Mouse (Mus musculus) myocyte (in vitro differentiated cells): ENCODE results near the gene Arhgef25. TPM values are rescaled to one million over a fixed set of nuclear protein-coding genes. Genes with fewer than 3 reads are reported as not detected.

Experiments used
- H3K27me3 ChIP-seq: one replicate; pipeline ENCODE4 v1.6.1; 2011; ENCODE audit not compliant: control insufficient read depth, insufficient read depth, insufficient read length
- H3K36me3 ChIP-seq: one replicate; pipeline ENCODE4 v1.6.1; 2011; ENCODE audit not compliant: control insufficient read depth, insufficient read depth
- H3K4me2 ChIP-seq: one replicate; pipeline ENCODE4 v1.6.1; 2011; ENCODE audit warnings: low read depth, control low read depth
- H3K4me3 ChIP-seq: one replicate; pipeline ENCODE4 v1.5.1; 2011; ENCODE audit warnings: mild to moderate bottlenecking, control low read depth, moderate library complexity
- H3K79me2 ChIP-seq: one replicate; pipeline ENCODE4 v1.6.1; 2011; ENCODE audit not compliant: control insufficient read depth, insufficient read depth
- H3ac ChIP-seq: one replicate; pipeline ENCODE4 v1.6.1; 2011; ENCODE audit not compliant: control insufficient read depth, insufficient read length
- CEBPB ChIP-seq: IDR thresholded peaks from 2 replicates; pipeline ENCODE4 v1.6.1; 2011; ENCODE audit warnings: mild to moderate bottlenecking, moderate library complexity; ENCODE audit not compliant: poor library complexity, insufficient read depth, severe bottlenecking
- E2F4 ChIP-seq: IDR thresholded peaks from one replicate; pipeline ENCODE4 v1.6.1; 2011; ENCODE audit warnings: mild to moderate bottlenecking, control low read depth, moderate library complexity; ENCODE audit not compliant: insufficient read depth
- MAX ChIP-seq: IDR thresholded peaks from one replicate; pipeline ENCODE4 v1.6.1; 2011; ENCODE audit warnings: low read depth, mild to moderate bottlenecking, control low read depth
- MYOD1 ChIP-seq, 3 experiments: IDR thresholded peaks; one replicate each; pipeline ENCODE4 v1.6.1; 2011; ENCODE audit warnings: control low read depth in 2 of 3, low read depth in 2 of 3, mild to moderate bottlenecking in 2 of 3, moderate library complexity in 1 of 3; ENCODE audit not compliant: insufficient read length in 2 of 3, control insufficient read depth in 1 of 3
- MYOG ChIP-seq, 3 experiments: IDR thresholded peaks; one replicate each; pipeline ENCODE4 v1.6.1; 2011; ENCODE audit warnings: control low read depth in 2 of 3, low read depth in 2 of 3, mild to moderate bottlenecking in 2 of 3; ENCODE audit not compliant: insufficient read length in 2 of 3, control insufficient read depth in 1 of 3, insufficient read depth in 1 of 3
- POLR2A ChIP-seq: IDR thresholded peaks from one replicate; pipeline ENCODE4 v1.6.1; 2011; ENCODE audit warnings: low read depth, mild to moderate bottlenecking, control low read depth, moderate library complexity; ENCODE audit not compliant: insufficient read length
- POLR2AphosphoS2 ChIP-seq: IDR thresholded peaks from one replicate; pipeline ENCODE4 v1.6.1; 2011; ENCODE audit warnings: low read depth, control low read depth; ENCODE audit not compliant: insufficient read length
- REST ChIP-seq: IDR thresholded peaks from one replicate; pipeline ENCODE4 v1.6.1; 2011; ENCODE audit warnings: mild to moderate bottlenecking, control low read depth, moderate library complexity; ENCODE audit not compliant: insufficient read depth, insufficient read length
- SRF ChIP-seq: IDR thresholded peaks from one replicate; pipeline ENCODE4 v1.6.1; 2011; ENCODE audit warnings: low read depth; ENCODE audit not compliant: control insufficient read depth, insufficient read length
- TCF12 ChIP-seq: IDR thresholded peaks from one replicate; pipeline ENCODE4 v1.6.1; 2011; ENCODE audit warnings: mild to moderate bottlenecking, control low read depth; ENCODE audit not compliant: poor library complexity, insufficient read depth, severe bottlenecking
- TCF3 ChIP-seq: IDR thresholded peaks from one replicate; pipeline ENCODE4 v1.6.1; 2011; ENCODE audit warnings: low read depth, control low read depth; ENCODE audit not compliant: insufficient read length
- USF1 ChIP-seq: IDR thresholded peaks from one replicate; pipeline ENCODE4 v1.6.1; 2011; ENCODE audit warnings: low read depth, mild to moderate bottlenecking, control low read depth, moderate library complexity
- polyA plus RNA-seq: library from polyadenylated mRNA; unstranded; fragments of >200 nt; fragmentation: generic; extraction: Trizol; gene quantifications from one replicate; pipeline ENCODE4 v1.2.1, GENCODE M21; 2012; ENCODE audit warnings: missing spikeins

The Arhgef25 gene
- polyA plus RNA-seq, 1 experiment, result 25.3 TPM

GRCm38 (mm10) chr10:127214422-127214803 lies 24.5 kb upstream of the Arhgef25 start:
- no peak overlapping the region for H3ac ChIP-seq
- no peak overlapping the region for H3K4me3 ChIP-seq
- no peak overlapping the region for H3K4me2 ChIP-seq
- no peaks in the 10 kb centered on the region for H3K27me3 ChIP-seq
- TF ChIP-seq USF1, result no peak
- no peaks in the 10 kb centered on the region for H3K79me2 ChIP-seq
- no peaks in the 10 kb centered on the region for H3K36me3 ChIP-seq

DNA sequence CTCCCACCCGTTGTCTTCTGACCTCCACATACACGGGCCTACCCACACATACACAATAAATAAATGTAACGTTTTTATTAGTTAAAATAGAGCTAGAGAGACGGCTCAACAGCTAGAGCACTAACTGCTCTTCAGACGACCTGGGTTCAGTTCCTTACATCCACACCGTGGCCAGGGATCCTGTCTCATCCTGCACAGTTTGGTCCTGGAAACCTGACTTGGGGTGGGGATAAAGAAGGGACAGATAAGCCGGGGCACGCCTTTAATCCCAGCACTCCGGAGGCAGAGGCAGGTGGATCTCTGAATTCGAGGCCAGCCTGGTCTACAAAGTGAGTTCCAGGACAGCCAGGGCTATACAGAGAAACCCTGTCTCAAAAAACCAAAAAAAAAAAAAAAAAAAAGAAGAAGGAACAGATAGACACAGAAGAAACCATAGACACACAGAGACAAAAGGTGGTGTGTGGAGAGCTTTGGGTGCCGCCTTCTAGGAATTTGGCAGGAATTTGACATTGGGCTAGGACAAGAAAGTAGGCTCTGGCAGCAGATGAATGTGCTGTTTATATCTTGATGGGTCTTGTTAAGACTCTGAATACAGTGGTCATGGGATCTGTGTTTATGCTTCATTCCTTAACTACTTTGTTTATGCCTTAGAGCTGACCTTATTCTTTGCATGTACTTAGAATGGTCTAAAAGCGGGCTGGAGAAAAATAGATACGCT lies 24.0 kb upstream of the Arhgef25 start:
- no peak for TF ChIP-seq TCF3
- no peak for TF ChIP-seq TCF12
- no peak for TF ChIP-seq MAX
- TF ChIP-seq REST, result no peak
- TF ChIP-seq MYOG (IDR thresholded peaks at IDR 0.05; ENCODE audit: control insufficient read depth in 1 of 3, insufficient read depth in 1 of 3, insufficient read length in 2 of 3, low read depth in 2 of 3), result no peak
- TF ChIP-seq MYOD1 (IDR thresholded peaks at IDR 0.05; ENCODE audit: control insufficient read depth in 1 of 3, insufficient read length in 2 of 3, low read depth in 2 of 3), result no peak
- TF ChIP-seq USF1, result no peak
- no peak for TF ChIP-seq E2F4
- TF ChIP-seq SRF, result no peak
- TF ChIP-seq CEBPB, result no peak
- no peak for TF ChIP-seq POLR2A
- TF ChIP-seq POLR2AphosphoS2, result no peak
- H3K4me3 ChIP-seq, result no peak overlapping the region
- no peaks in the 10 kb centered on the region for H3K79me2 ChIP-seq
- H3ac ChIP-seq, result no peak overlapping the region
- no peak overlapping the region for H3K4me2 ChIP-seq
- H3K36me3 ChIP-seq, result no peaks in the 10 kb centered on the region
- no peaks in the 10 kb centered on the region for H3K27me3 ChIP-seq

GRCm38 (mm10) chr10:127213272-127213671 lies 23.4 kb upstream of the Arhgef25 start:
- Histone ChIP-seq H3K4me2 (no peak overlapping the region), H3K4me3 (no peak overlapping the region), H3K79me2 (no peaks in the 10 kb centered on the region), H3K36me3 (no peaks in the 10 kb centered on the region), H3K27me3 (no peaks in the 10 kb centered on the region), H3ac (no peak overlapping the region)
- TF ChIP-seq E2F4 (no peak), TCF12 (no peak), MAX (no peak), POLR2AphosphoS2 (no peak), POLR2A (no peak), TCF3 (no peak), CEBPB (no peak), MYOD1 (IDR thresholded peaks at IDR 0.05; ENCODE audit: control insufficient read depth in 1 of 3, insufficient read length in 2 of 3, low read depth in 2 of 3) (no peak), MYOG (IDR thresholded peaks at IDR 0.05; ENCODE audit: control insufficient read depth in 1 of 3, insufficient read depth in 1 of 3, insufficient read length in 2 of 3, low read depth in 2 of 3) (no peak), SRF (no peak), REST (no peak), USF1 (no peak)

DNA sequence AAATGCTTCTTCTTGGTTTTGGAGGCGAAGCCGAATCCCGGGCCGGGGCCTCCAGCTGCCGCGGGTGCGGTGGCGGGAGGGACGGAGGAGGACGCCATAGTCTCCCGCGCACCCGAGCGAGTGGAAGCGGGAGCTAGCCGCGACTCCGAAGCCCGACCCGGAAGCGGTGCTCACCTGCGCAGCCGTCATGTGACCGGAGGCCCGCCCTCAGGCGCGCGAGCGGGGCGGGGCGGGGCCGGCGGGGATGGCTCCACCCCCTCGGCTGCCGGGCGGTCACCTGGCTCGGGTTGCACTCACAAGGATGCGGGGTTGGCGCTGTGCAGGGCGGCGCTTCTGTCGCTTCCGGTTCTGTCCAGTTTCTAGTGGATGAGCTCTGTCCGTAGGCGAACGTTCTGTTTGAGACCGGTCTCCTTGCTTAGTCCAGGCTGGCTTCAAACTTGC lies 21.6 kb upstream of the Arhgef25 start, which contains the start of gene Pip4k2c:
Pip4k2c (minus strand) TSS at position 172 of the 441 bp plus-strand sequence.
- peak within 1 kb of the TSS; percentile 36 for H3ac ChIP-seq
- H3K27me3 ChIP-seq, result no peaks in the 10 kb centered on the region
- peaks cover 11% of the 10 kb centered on the region for H3K36me3 ChIP-seq
- H3K4me3 ChIP-seq, result peak within 1 kb of the TSS; percentile 49
- no peaks in the 10 kb centered on the region for H3K79me2 ChIP-seq
- peak within 1 kb of the TSS; percentile 81 for H3K4me2 ChIP-seq
- no peak for TF ChIP-seq CEBPB
- TF ChIP-seq POLR2AphosphoS2, result peak; percentile 64
- TF ChIP-seq TCF12, result no peak
- TF ChIP-seq TCF3, result no peak
- TF ChIP-seq MAX, result no peak
- TF ChIP-seq MYOD1 (IDR thresholded peaks at IDR 0.05; ENCODE audit: control insufficient read depth in 1 of 3, insufficient read length in 2 of 3, low read depth in 2 of 3), result peak in 1 of 3 experiments; percentile 42
- no peak for TF ChIP-seq E2F4
- TF ChIP-seq REST, result no peak
- TF ChIP-seq SRF, result peak; percentile 11
- TF ChIP-seq USF1, result peak; percentile 89
- TF ChIP-seq MYOG (IDR thresholded peaks at IDR 0.05; ENCODE audit: control insufficient read depth in 1 of 3, insufficient read depth in 1 of 3, insufficient read length in 2 of 3, low read depth in 2 of 3), result peak in 2 of 3 experiments; percentile 32 to 40
- TF ChIP-seq POLR2A, result peak; percentile 71

DNA sequence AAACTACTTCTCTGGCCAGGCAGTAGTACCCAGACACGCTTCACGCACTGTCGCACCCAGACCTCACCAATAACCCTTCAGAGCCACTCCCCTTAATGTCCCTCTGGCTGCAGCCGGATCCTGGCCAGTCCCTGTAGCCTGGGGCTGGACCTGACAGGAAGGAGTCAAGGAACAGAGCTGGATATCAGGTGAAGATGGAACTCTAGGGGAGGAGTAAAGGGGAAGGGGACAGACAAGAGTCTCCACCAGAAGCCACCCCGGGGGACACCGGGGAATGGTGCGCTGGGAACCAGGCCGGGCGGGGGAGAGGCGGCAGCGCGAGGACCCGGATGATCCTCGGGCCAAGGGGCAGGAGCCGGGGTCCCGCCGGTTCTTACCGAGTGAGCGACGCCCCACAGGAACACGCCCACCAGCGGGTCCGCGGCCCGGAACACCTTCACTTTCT lies 21.1 kb upstream of the Arhgef25 start:
- Histone ChIP-seq H3K79me2 (no peaks in the 10 kb centered on the region), H3K27me3 (no peaks in the 10 kb centered on the region), H3ac (peak overlapping the region; percentile 36), H3K4me3 (peak overlapping the region; percentile 49), H3K36me3 (peaks cover 12% of the 10 kb centered on the region), H3K4me2 (peak overlapping the region; percentile 81)
- no peak for TF ChIP-seq USF1
- no peak for TF ChIP-seq REST
- TF ChIP-seq TCF12, result no peak
- no peak for TF ChIP-seq POLR2AphosphoS2
- TF ChIP-seq CEBPB, result no peak
- TF ChIP-seq TCF3, result no peak
- TF ChIP-seq SRF, result no peak
- TF ChIP-seq E2F4, result no peak
- TF ChIP-seq MYOD1 (IDR thresholded peaks at IDR 0.05; ENCODE audit: control insufficient read depth in 1 of 3, insufficient read length in 2 of 3, low read depth in 2 of 3), result no peak
- TF ChIP-seq MYOG (IDR thresholded peaks at IDR 0.05; ENCODE audit: control insufficient read depth in 1 of 3, insufficient read depth in 1 of 3, insufficient read length in 2 of 3, low read depth in 2 of 3), result no peak
- TF ChIP-seq POLR2A, result no peak
- TF ChIP-seq MAX, result no peak
